Mouse (Mus musculus) lung, adult 2 months (tissue): ENCODE data around the gene Alox12.

Experiments used
- CTCF ChIP-seq: fragments of 200-500 bp; IDR thresholded peaks from 2 replicates; pipeline ENCODE4 v1.5.1; 2011; ENCODE audit warnings: mild to moderate bottlenecking, low read length, control low read depth; ENCODE audit not compliant: insufficient read depth
- POLR2A ChIP-seq: fragments of 200-500 bp; IDR thresholded peaks from 2 replicates; pipeline ENCODE4 v1.6.1; 2011; ENCODE audit warnings: low read depth, mild to moderate bottlenecking, control low read depth, low read length, borderline replicate concordance; ENCODE audit errors: extremely low read depth

DNA sequence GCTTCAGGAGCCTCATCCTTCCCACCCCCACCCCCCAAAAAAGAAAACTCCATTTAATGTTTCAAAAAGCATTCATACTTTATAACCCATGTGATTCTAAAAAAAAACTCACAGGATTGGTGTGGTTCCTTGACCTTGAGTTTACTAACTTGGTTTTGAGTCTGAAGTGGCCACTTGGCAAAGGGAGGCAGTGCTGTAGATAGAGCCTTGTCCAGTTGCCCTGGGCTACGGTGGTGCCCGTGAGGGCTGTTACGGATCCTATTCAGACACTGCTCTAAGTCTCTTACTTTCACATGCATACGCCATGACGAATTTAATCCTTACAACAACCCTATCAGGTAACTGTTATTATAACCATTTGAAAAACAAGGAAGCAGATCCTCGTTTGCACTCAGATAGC, 43.2 kb downstream of the Alox12 start:
- TF ChIP-seq CTCF (no peak), POLR2A (no peak)
